Mouse (Mus musculus) forelimb bud, embryonic 11.5 days (tissue): Measurements from ENCODE around the gene Eif3l.
"Not testable (repeated sequence)": the region's sequence is repeated elsewhere in the genome, so short reads cannot be mapped to it uniquely, and the experiment has no call there.

Experiments used
- DNase-seq: peaks from one replicate; pipeline ENCODE4 v3.0.0-alpha.2; 2012; ENCODE audit warnings: low read depth, low spot score

The Eif3l gene

DNA sequence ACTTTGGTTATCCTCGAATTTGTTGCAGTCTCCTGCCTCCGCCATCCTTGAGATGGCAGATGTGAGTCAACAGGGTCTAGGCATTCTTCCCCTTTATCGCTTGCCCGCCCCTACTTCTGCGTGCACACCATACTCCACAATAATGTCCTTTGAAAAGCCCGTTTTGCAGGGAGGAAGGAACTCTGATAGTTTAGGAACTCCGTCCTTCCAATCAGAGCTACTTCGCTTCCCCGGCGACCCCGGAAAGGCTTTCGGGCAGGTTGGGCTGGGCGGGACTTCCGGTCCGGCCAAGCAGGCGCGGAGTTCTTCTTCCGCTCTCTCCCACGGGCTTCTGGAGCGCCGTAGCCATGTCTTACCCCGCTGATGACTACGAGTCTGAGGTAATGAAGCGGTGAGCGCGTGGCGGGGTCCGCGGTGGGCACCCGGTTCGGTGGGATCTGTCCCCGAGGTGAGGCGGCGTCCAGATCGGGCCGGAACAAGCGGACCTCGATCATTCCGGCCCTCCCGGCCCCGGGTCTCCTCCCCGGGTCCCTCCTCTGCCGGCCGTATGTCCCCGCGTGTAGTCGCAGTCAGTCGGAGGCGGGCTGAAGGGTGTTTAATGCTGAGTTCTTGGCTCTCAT, at the start of gene Eif3l:
TSS of gene Eif3l (plus strand) at position 267 of the 620 bp plus-strand sequence.
- peak; percentile 86 for DNase-seq

- DNase-seq: no peak
Measured at GRCm38 (mm10) chr15:79025687-79026308, 49.2 kb upstream of the Eif3l start.

- no peak for DNase-seq
Measured at GRCm38 (mm10) chr15:79026511-79027290, 48.3 kb upstream of the Eif3l start.

GRCm38 (mm10) chr15:79027291-79028205, 47.4 kb upstream of the Eif3l start:
- DNase-seq: no peak

DNA sequence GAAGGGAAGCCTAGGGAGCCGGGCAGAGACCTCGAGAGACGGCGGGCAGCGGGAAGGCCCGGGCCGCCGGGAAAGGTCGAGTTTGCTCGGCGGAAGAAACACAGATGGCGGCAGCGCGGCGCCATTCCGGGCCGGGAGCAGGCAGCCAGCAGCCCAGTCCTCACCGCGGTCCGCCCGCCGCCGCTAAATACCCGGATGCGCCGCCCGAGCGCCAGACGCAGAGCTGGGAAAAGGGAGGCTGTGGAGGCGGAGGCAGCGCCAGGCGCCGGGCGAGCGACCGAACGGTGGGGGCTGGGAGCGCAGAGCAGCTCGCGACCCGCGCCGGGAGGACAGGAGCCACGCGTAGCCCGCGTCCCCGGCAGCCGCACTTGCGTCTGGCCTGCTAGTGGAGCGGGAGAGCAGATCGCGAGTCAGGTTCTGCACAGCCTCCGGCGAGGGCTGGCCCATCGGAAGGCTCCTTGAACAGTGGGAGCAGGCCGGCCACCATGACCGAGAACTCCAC, 46.7 kb upstream of the Eif3l start, which contains the start of gene H1f0:
TSS of gene H1f0 (plus strand) at position 214 of the 502 bp plus-strand sequence.
- DNase-seq: peak; percentile 88

DNA sequence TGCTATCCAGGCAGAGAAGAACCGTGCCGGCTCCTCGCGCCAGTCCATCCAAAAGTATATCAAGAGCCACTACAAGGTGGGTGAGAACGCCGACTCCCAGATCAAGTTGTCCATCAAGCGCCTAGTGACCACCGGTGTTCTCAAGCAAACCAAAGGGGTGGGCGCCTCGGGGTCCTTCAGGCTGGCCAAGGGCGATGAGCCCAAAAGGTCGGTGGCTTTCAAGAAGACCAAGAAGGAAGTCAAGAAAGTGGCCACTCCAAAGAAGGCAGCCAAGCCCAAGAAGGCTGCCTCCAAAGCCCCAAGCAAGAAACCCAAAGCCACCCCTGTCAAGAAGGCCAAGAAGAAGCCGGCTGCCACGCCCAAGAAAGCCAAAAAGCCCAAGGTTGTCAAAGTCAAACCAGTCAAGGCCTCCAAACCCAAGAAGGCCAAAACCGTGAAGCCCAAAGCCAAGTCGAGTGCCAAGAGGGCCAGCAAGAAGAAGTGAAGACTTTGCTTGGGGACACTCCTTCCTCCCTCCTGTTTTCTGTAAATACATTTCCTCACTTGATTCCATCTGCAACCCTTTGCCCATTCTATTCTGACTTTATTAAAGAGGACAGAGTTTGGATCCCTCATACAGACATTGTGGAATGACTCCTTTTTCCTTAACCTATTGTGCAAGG, 46.0 kb upstream of the Eif3l start:
- DNase-seq: no peak

DNA sequence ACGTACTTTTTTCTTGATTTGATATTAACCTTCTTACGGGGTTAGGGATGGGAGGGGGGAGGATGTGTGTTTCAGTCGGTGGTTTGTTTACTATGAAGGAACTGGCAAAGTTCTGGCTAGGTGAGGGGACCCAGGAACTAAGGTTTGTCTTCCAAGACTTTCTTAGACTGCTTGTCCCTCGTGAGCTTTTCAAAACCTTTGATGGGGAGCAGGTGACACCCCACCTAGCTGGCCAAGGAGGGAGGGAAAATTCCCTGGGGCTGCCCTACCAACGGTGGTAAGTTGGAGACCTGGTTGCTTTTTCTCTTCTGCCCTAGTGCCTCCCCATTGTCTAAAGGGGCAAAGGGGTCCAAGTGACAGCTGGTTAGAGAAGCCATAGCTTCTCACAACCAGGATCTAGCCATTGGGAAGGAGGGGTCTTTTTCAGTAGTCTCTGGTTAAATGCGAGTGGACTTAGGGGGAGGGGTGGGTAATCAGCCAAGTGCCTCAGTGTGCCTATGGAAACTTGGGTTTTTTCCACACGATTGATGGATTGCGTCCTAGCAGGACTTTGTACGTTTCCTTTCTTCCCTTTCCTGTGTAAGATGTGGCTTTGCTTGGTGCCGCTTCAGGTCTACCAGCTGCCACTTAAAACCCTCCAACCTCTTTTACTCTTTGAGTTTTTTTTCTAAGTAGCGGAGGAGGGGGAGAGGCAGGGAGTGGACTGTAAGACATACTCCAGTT, 45.3 kb upstream of the Eif3l start:
- no peak for DNase-seq

DNA sequence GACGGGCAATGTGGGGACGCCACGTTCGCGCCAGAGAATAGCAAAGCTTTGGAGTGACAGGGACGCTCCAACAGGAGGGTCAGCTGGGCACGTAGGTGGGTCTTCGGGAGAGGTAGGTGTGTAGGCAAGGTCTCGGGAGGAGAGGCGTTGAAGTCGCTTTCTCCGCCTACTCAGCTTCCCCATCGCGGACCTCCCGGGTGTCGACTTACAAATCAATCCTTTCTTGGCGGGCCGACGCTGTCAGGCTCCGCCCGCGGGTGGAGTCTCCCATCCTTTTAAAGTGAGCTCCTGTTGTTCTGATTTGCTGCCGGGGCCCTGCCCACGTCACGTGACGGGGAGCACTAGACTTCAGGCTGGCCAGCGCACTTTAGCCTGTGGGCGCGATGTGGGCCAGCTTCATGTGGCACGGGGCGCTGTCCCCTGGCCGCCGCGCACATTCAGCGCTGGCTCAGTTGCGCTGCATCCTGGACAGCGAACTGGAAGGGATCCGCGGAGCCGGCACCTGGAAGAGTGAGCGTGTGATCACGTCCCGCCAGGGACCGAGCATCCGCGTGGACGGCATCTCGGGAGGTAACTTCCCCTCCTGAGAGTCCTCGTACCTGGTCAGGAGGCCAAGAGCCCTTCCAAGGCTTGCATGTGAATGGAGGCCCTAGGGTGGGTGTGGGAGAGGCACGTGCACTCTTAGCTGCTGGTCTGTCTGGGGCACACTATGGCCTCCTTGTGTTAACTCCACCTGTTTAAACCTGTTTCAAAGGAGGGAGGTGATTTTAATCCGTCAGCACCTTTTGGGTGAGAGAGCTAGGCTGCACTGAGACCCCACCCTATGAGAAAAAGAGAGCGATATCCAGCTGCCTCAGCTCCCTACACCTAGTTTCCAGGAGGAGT, 44.2 kb upstream of the Eif3l start:
- peak; percentile 95 for DNase-seq

DNA sequence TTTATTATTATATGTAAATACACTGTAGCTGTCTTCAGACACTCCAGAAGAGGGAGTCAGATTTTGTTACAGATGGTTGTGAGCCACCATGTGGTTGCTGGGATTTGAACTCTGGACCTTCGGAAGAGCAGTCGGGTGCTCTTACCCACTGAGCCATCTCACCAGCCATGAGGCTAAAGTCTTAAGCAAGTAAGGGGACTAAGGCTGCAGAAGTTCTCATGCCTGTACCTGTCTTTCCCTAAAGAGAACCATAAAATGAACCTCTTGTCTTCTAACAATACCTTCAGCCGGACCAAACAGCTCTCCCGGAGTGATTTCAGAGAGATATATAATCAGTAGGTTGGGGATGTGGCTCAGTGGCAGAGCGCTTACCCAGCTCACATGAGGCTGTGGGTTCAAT, 43.1 kb upstream of the Eif3l start:
- not testable (repeated sequence) for DNase-seq

DNA sequence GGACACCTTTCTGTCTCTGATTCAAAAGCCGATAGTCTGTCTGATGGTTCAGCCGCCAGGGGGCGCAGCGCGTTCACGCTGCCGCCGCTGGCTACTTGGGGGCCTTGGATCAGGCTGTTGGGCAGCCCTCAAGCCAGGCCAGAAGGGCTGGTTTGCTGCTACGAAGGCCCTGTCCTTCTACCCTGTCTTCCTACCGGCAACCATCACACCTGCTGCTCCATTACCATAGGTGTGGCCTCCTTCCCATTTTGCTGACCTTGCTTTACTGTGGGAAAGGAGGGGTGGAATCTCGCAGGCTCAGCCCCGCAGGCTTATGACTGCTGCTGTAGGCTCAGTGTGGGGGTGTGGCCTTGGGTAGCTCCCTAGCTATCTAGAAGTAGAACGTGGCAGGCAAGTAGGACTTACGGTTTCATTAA, 37.1 kb upstream of the Eif3l start:
- DNase-seq: peak; percentile 78

GRCm38 (mm10) chr15:79038331-79038730, 36.6 kb upstream of the Eif3l start:
- no peak for DNase-seq

DNA sequence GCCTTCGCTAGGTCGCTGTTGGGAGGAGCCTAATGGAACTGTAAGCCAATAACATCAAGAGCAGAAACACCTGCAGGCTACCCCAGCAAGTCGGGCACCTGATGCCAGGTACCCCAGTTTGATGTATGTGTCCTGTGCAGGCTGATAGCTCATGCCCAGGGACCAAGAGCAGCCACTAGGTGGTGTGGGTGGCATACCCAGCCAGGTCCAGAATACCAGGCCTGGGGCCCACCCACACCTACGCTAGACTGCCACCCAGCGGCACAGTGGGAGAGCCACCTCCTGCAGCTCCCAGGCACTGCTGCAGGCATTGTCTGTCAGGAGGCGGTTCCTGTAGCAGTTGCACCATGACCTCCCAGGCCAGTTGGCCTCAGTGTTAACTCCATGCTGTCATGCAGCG, 36.1 kb upstream of the Eif3l start:
- DNase-seq: no peak

DNA sequence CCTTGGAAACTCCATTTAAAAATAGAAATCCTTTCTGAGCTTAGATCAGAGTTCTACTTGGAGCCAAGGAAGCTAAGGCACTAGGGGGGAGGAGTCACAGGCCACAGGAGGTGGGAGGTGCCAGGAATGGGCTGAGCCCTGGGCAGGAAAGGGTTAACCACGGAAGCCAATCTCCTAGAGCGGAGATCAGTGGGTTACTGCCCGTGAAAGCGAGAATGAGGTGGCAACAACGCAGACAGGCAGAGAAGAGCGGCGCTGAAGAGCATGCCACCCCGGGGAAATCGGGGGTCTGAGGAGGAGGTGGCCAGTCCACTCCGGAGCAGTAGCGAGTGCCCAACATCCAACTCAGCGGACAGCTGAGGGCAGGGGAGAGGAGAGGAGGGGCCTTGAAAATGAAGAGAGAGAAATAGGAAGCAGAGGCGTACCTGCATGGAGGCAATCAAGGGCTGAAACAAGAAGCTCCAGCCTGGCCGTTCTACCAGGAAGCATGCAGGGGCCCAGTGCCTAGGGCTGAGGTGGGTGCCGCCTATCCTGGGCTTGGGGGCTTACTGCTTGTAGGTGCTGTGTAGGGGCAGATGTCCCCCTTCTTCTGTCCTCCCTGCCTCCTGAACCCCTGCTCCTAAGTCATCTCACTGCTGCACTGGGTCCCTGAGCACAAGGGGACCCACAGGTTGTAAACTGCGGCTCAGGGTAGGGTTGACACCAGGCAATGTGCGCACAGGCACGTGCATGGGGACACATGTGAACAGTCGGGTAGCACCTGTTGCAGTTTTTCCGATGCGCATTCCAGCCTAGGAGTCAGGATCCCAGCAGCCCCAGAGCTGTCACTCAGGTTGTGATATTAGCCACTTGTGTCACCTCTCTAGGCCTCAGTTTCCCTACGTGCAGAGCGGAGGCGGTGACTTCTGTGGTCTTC, 34.2 kb upstream of the Eif3l start:
- DNase-seq: no peak

DNA sequence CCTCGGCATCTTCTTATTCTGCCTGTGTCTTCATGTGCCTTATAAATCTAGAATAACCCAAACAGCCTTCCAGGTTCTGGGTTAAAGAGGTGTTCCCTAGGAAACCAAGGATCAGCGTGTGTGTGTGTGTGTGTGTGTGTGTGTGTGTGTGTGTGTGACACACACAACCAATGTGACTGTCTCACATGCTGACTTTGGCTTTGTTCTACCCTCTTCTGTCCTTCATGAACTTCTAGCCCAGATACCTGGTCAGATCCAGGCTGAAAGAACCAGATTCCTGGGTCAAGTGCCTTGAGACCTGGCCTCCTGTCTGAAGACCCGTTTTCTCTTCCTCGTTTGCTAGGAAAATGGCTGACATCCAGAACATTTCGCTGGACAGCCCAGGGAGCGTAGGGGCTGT, 33.4 kb upstream of the Eif3l start, which contains the start of gene Galr3:
TSS of gene Galr3 (plus strand) at position 301 of the 400 bp plus-strand sequence.
- DNase-seq: no peak

- DNase-seq: no peak
Measured at GRCm38 (mm10) chr15:79042721-79043491, 32.1 kb upstream of the Eif3l start.

GRCm38 (mm10) chr15:79044837-79045236, 30.1 kb upstream of the Eif3l start:
- no peak for DNase-seq

GRCm38 (mm10) chr15:79048186-79048585, 26.8 kb upstream of the Eif3l start:
- DNase-seq: no peak
